Mouse (Mus musculus): Measurements from ENCODE around the gene Ccdc81. TPM values are rescaled to one million over a fixed set of nuclear protein-coding genes. Genes with fewer than 3 reads are reported as not detected.

The Ccdc81 gene
- total RNA-seq, 2 experiments from 2014 or later: not detected

Other genes starting within 250 kb of the Ccdc81 start
- 100 to 1,000 TPM; 116 to 119 TPM for gene Hikeshi, start 37.6 kb upstream of the Ccdc81 start, total RNA-seq (2021)
- gene Eed, start 77.4 kb upstream of the Ccdc81 start, total RNA-seq (2021): 10 to 100 TPM; 32.5 to 40.9 TPM
- 10 to 100 TPM; 72.1 to 94.6 TPM for gene Picalm, start 226.6 kb upstream of the Ccdc81 start, total RNA-seq (2021)

Measured in gastrocnemius, adult 18-20 months (tissue).